Mouse (Mus musculus): Measurements from ENCODE around the gene Dock7. TPM values are rescaled to one million over a fixed set of nuclear protein-coding genes. Genes with fewer than 3 reads are reported as not detected.
"Not testable (repeated sequence)": the region's sequence is repeated elsewhere in the genome, so short reads cannot be mapped to it uniquely, and the experiment has no call there.

The Dock7 gene
- polyA plus RNA-seq, 1 experiment from 2014 or later, result 18.9 TPM

DNA sequence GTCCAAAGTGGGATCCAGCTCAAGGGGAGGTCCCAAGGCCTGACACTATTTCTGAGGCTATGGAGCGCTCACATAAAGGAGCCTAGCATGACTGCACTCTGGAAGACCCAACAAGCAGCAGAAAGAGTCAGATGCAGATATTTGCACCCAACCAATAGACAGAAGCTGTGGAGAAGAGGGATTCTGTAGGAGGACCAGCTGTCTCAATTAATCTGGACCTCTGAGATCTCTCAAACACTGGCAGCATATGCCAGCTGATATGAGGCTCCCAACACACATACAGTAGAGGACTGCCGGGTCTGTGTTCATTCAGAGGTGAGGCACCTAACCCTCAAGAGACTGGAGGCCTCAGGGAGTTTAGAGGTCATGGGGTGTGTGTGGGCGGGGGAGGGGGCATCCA lies 140.7 kb downstream of the Dock7 start:
- peaks cover 23% of the 10 kb centered on the region for H3K36me3 ChIP-seq
- H3K9ac ChIP-seq; H3K4me3 ChIP-seq; H3K9me3 ChIP-seq (replicated peaks); H3K27me3 ChIP-seq (replicated peaks); H3K27ac ChIP-seq; ATAC-seq; H3K4me2 ChIP-seq; H3K4me1 ChIP-seq: not testable (repeated sequence)
- 73% methylated on average over 3 of the region's 3 CpGs for WGBS (ENCODE audit: insufficient replicate concordance)

DNA sequence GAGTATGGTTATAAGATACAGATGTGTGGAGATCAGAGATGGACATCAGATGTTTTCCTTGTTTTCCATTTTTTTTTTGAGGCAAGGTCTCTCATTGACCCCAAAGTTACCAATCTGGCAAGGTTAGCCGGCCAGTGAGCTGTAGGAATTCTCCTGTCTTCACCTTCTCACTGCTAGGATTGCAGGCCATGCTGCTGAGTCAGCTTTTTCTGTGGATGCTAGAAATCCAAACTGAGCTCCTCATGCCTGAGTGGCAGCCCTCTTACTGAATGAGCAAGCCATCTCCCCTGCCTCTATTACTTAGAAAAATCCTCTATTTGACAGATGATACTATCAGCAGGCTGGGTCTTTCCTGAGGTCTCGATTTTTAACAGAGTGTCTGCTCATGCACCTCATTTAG lies 142.0 kb downstream of the Dock7 start:
- no peak overlapping the region for H3K27ac ChIP-seq
- no peaks in the 10 kb centered on the region for H3K27me3 ChIP-seq (replicated peaks)
- WGBS (ENCODE audit: insufficient replicate concordance), result 67% methylated on average over 2 of the region's 2 CpGs
- no peaks in the 10 kb centered on the region for H3K4me1 ChIP-seq
- H3K9me3 ChIP-seq (replicated peaks), result no peaks in the 10 kb centered on the region
- H3K4me3 ChIP-seq, result no peak overlapping the region
- no peak for ATAC-seq
- H3K36me3 ChIP-seq, result peaks cover 21% of the 10 kb centered on the region
- no peak overlapping the region for H3K9ac ChIP-seq
- H3K4me2 ChIP-seq, result no peak overlapping the region

- WGBS (ENCODE audit: insufficient replicate concordance), result 92% methylated on average over 2 of the region's 2 CpGs
- not testable (repeated sequence) for H3K4me3 ChIP-seq; ATAC-seq; H3K4me2 ChIP-seq; H3K27ac ChIP-seq; H3K27me3 ChIP-seq (replicated peaks); H3K4me1 ChIP-seq; H3K9me3 ChIP-seq (replicated peaks); H3K9ac ChIP-seq
- peaks cover 24% of the 10 kb centered on the region for H3K36me3 ChIP-seq
Observed at GRCm38 (mm10) chr4:98978288-98978687, 142.4 kb downstream of the Dock7 start.

- no peaks in the 10 kb centered on the region for H3K27me3 ChIP-seq (replicated peaks)
- H3K4me1 ChIP-seq, result no peaks in the 10 kb centered on the region
- no peak overlapping the region for H3K4me3 ChIP-seq
- no peak overlapping the region for H3K4me2 ChIP-seq
- H3K9me3 ChIP-seq (replicated peaks), result no peaks in the 10 kb centered on the region
- peaks cover 37% of the 10 kb centered on the region for H3K36me3 ChIP-seq
- WGBS (ENCODE audit: insufficient replicate concordance), result 73% methylated on average over 8 of the region's 8 CpGs
- no peak overlapping the region for H3K9ac ChIP-seq
- no peak overlapping the region for H3K27ac ChIP-seq
- ATAC-seq, result no peak
Observed at GRCm38 (mm10) chr4:98975741-98976140, 145.0 kb downstream of the Dock7 start.

- ATAC-seq, result no peak
- WGBS (ENCODE audit: insufficient replicate concordance), result 87% methylated on average over 3 of the region's 3 CpGs
- Histone ChIP-seq H3K4me3 (no peak overlapping the region), H3K4me2 (no peak overlapping the region), H3K27ac (no peak overlapping the region), H3K4me1 (no peaks in the 10 kb centered on the region), H3K27me3 (replicated peaks) (no peaks in the 10 kb centered on the region), H3K9me3 (replicated peaks) (no peaks in the 10 kb centered on the region), H3K36me3 (peaks cover 57% of the 10 kb centered on the region), H3K9ac (no peak overlapping the region)
Observed at GRCm38 (mm10) chr4:98969946-98970345, 150.8 kb downstream of the Dock7 start.

- H3K27ac ChIP-seq, result no peak overlapping the region
- WGBS (ENCODE audit: insufficient replicate concordance), result 64% methylated on average over 3 of the region's 3 CpGs
- H3K9me3 ChIP-seq (replicated peaks), result no peaks in the 10 kb centered on the region
- peaks cover 47% of the 10 kb centered on the region for H3K36me3 ChIP-seq
- H3K9ac ChIP-seq, result no peak overlapping the region
- ATAC-seq, result no peak
- no peak overlapping the region for H3K4me2 ChIP-seq
- no peaks in the 10 kb centered on the region for H3K27me3 ChIP-seq (replicated peaks)
- no peak overlapping the region for H3K4me3 ChIP-seq
- H3K4me1 ChIP-seq, result no peaks in the 10 kb centered on the region
Observed at GRCm38 (mm10) chr4:98960243-98960642, 160.5 kb downstream of the Dock7 start.

DNA sequence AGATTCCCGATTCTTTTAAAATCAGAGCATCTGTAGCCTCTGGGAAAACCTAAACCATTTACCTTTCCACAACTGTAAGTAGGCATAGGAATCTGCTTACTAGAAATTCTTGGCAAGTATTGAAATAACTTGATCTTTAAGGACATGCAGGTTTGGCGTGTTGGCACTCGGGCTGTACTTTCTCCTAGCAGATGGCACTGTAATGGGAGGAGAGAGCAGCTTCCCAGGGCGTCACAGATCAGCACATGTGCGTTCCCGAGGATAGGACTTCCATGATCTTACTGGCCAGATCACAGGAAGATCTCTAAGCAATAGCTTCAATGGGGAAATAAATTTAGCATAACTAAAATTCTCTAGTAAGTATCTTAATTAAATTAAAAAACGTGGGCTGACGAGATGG lies 164.7 kb downstream of the Dock7 start:
- WGBS (ENCODE audit: insufficient replicate concordance), result 90% methylated on average over 8 of the region's 8 CpGs
- no peak overlapping the region for H3K9ac ChIP-seq
- ATAC-seq, result no peak

GRCm38 (mm10) chr4:98950563-98950962 lies 170.2 kb downstream of the Dock7 start:
- H3K27me3 ChIP-seq (replicated peaks), result no peaks in the 10 kb centered on the region
- no peaks in the 10 kb centered on the region for H3K9me3 ChIP-seq (replicated peaks)
- H3K27ac ChIP-seq, result no peak overlapping the region
- no peak overlapping the region for H3K4me2 ChIP-seq
- no peak for ATAC-seq
- no peaks in the 10 kb centered on the region for H3K4me1 ChIP-seq
- no peak overlapping the region for H3K4me3 ChIP-seq
- H3K36me3 ChIP-seq, result peaks cover 16% of the 10 kb centered on the region; the same call in 1 of the 2 replicates
- no peak overlapping the region for H3K9ac ChIP-seq

More for the DNA sequence above, 164.7 kb downstream of the Dock7 start:
- no peak overlapping the region for H3K27ac ChIP-seq
- H3K27me3 ChIP-seq (replicated peaks), result no peaks in the 10 kb centered on the region
- H3K4me1 ChIP-seq, result no peaks in the 10 kb centered on the region
- H3K9me3 ChIP-seq (replicated peaks), result no peaks in the 10 kb centered on the region
- H3K4me3 ChIP-seq, result no peak overlapping the region
- peaks cover 42% of the 10 kb centered on the region for H3K36me3 ChIP-seq
- no peak overlapping the region for H3K4me2 ChIP-seq

GRCm38 (mm10) chr4:98938210-98938609 lies 182.5 kb downstream of the Dock7 start:
- H3K27ac ChIP-seq; H3K9me3 ChIP-seq (replicated peaks); ATAC-seq; H3K4me1 ChIP-seq; H3K4me2 ChIP-seq; H3K9ac ChIP-seq; H3K27me3 ChIP-seq (replicated peaks); H3K4me3 ChIP-seq: not testable (repeated sequence)
- H3K36me3 ChIP-seq, result peaks cover 69% of the 10 kb centered on the region
- 88% methylated on average over 6 of the region's 6 CpGs for WGBS (ENCODE audit: insufficient replicate concordance)

DNA sequence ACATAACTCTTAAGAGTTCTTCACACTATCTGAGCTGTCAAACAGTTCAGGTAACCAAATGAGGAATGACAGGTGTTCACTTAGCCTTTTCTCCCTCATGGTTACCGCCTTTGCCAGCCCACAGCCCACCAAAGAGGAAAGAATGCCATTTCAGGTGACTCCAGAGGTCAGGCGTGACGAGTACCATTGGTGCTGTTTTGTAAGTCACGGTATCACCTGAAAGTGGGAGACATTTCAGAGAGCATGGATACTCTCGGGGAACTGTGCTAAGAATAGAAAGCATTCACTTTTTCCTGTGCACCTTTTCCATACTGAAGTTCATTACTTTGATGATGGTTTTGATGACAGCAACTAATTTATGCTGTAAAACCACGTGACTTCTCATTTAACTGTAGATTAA lies 184.7 kb downstream of the Dock7 start:
- 81% methylated on average over 6 of the region's 6 CpGs for WGBS (ENCODE audit: insufficient replicate concordance)
- Histone ChIP-seq H3K4me1 (no peaks in the 10 kb centered on the region), H3K27me3 (replicated peaks) (no peaks in the 10 kb centered on the region), H3K27ac (no peak overlapping the region), H3K9ac (no peak overlapping the region), H3K36me3 (peaks cover 80% of the 10 kb centered on the region), H3K4me3 (no peak overlapping the region), H3K4me2 (no peak overlapping the region), H3K9me3 (replicated peaks) (no peaks in the 10 kb centered on the region)
- ATAC-seq, result no peak

- WGBS (ENCODE audit: insufficient replicate concordance), result 13% methylated on average over 6 of the region's 6 CpGs
- no peak overlapping the region; the same call in 1 of the 2 replicates for H3K27ac ChIP-seq
- H3K4me2 ChIP-seq, result peak overlapping the region; percentile 74
- peaks cover 20% of the 10 kb centered on the region for H3K4me1 ChIP-seq
- peak overlapping the region; percentile 98 for H3K4me3 ChIP-seq
- no peak for ATAC-seq
- peak overlapping the region; percentile 99 for H3K9ac ChIP-seq
- no peaks in the 10 kb centered on the region for H3K27me3 ChIP-seq (replicated peaks)
- H3K9me3 ChIP-seq (replicated peaks), result no peaks in the 10 kb centered on the region
- peaks cover 23% of the 10 kb centered on the region for H3K36me3 ChIP-seq
Observed at GRCm38 (mm10) chr4:98925250-98925781, 195.4 kb downstream of the Dock7 start.

DNA sequence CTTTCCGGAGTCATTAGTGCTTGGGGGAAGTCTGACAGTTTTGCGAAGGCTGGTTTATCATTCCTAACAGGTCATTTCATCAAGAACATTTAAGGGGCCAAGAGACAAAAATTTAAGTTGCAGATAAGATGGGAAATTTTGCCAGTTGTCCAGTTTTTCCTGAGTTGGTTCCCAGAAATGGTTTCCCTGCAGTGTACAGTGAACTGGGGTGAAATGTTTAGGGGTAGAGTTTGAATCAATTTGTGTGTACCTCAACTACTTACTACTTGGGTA lies 195.9 kb downstream of the Dock7 start:
- ATAC-seq, result no peak
- no peaks in the 10 kb centered on the region for H3K27me3 ChIP-seq (replicated peaks)
- peak overlapping the region; percentile 74 for H3K4me2 ChIP-seq
- H3K4me1 ChIP-seq, result peaks cover 20% of the 10 kb centered on the region
- WGBS (ENCODE audit: insufficient replicate concordance), result 2% methylated on average over 2 of the region's 2 CpGs
- H3K36me3 ChIP-seq, result peaks cover 18% of the 10 kb centered on the region
- peak overlapping the region; percentile 100 for H3K27ac ChIP-seq
- H3K9ac ChIP-seq, result peak overlapping the region; percentile 99
- H3K9me3 ChIP-seq (replicated peaks), result no peaks in the 10 kb centered on the region
- peak overlapping the region; percentile 98 for H3K4me3 ChIP-seq

All from liver, embryonic 12.5 days (tissue).